Mouse (Mus musculus) G1E (cell line): ENCODE measurements around the gene Mymk. TPM values are rescaled to one million over a fixed set of nuclear protein-coding genes. Genes with fewer than 3 reads are reported as not detected.
A peak's percentile ranks its signal among the peaks of the same experiment; 100 is the strongest.

Source experiments
- ATAC-seq: 2 replicates; pipeline ENCODE4 v1.8.0; 2016; ENCODE audit warnings: mild to moderate bottlenecking; ENCODE audit not compliant: insufficient number of reproducible peaks, poor library complexity, low FRiP score, severe bottlenecking; ENCODE audit errors: extremely low read depth
- DNase-seq: peaks from one replicate; pipeline ENCODE4 v3.0.0; 2012; ENCODE audit warnings: low spot score
- H3K27me3 ChIP-seq: 2 replicates; pipeline ENCODE4 v1.6.1; 2012; ENCODE audit warnings: mild to moderate bottlenecking, low read length, inconsistent platforms; ENCODE audit not compliant: insufficient read depth
- H3K36me3 ChIP-seq: replicated peaks from 2 replicates; pipeline ENCODE3; 2012; ENCODE audit warnings: mild to moderate bottlenecking, inconsistent platforms
- H3K4me1 ChIP-seq: 2 replicates; pipeline ENCODE4 v1.6.1; 2012; ENCODE audit warnings: low read depth, low read length, inconsistent platforms, mixed read lengths; ENCODE audit not compliant: insufficient read depth
- H3K4me3 ChIP-seq: 2 replicates; pipeline ENCODE4 v1.5.1; 2012; ENCODE audit warnings: low read depth, mild to moderate bottlenecking, inconsistent platforms, low read length, moderate library complexity, mixed read lengths
- H3K9me3 ChIP-seq: replicated peaks from 2 replicates; pipeline ENCODE4 v1.6.1; 2012; ENCODE audit warnings: inconsistent platforms
- CTCF ChIP-seq: IDR thresholded peaks from 2 replicates; pipeline ENCODE4 v1.5.1; 2012; ENCODE audit warnings: low read depth, low read length, inconsistent platforms, mixed read lengths
- GATA1 ChIP-seq: IDR thresholded peaks from 2 replicates; pipeline ENCODE4 v1.6.1; 2012; ENCODE audit warnings: borderline replicate concordance, low read length, inconsistent platforms, mixed read lengths
- GATA2 ChIP-seq: IDR thresholded peaks from 2 replicates; pipeline ENCODE4 v1.6.1; 2012; ENCODE audit warnings: low read depth, low read length, inconsistent platforms, borderline replicate concordance
- POLR2AphosphoS5 ChIP-seq: IDR thresholded peaks from 2 replicates; pipeline ENCODE4 v1.6.1; 2012; ENCODE audit warnings: low read depth, low read length, inconsistent platforms; ENCODE audit not compliant: insufficient replicate concordance
- TAL1 ChIP-seq: conservative IDR thresholded peaks from 2 replicates; pipeline ENCODE4 v1.6.1; 2012; ENCODE audit warnings: low read depth, low read length, inconsistent platforms, mixed read lengths
- polyA plus RNA-seq: library from polyadenylated mRNA; stranded (reverse); fragments of >175 nt; gene quantifications from 2 replicates; pipeline ENCODE4 v1.2.3, GENCODE M21; 2012
- total RNA-seq, 2 experiments: library from RNA; stranded (forward) in 1 of 2; stranded (reverse) in 1 of 2; fragments of 200-1000 nt in 1 of 2; fragments of >200 nt in 1 of 2; fragmentation: Nextera tagmentation in 1 of 2; gene quantifications; 2 replicates each; pipeline ENCODE4 v1.2.3; 2014 to 2017

Gene Mymk
- total and polyA plus RNA-seq, 3 experiments, result 0.27 TPM; not detected in 2

GRCm38 (mm10) chr2:27036003-27036402, 36.0 kb downstream of the Mymk start:
- H3K9me3 ChIP-seq, result no peaks in the 10 kb centered on the region
- H3K4me3 ChIP-seq, result no peak overlapping the region
- DNase-seq (no peak), ATAC-seq (no peak)
- H3K36me3 ChIP-seq, result no peaks in the 10 kb centered on the region
- TF ChIP-seq TAL1 (no peak), GATA1 (no peak), CTCF (no peak)
- peaks cover 20% of the 10 kb centered on the region for H3K27me3 ChIP-seq
- H3K4me1 ChIP-seq, result peaks cover 7% of the 10 kb centered on the region; the same call in 1 of the 2 replicates

DNA sequence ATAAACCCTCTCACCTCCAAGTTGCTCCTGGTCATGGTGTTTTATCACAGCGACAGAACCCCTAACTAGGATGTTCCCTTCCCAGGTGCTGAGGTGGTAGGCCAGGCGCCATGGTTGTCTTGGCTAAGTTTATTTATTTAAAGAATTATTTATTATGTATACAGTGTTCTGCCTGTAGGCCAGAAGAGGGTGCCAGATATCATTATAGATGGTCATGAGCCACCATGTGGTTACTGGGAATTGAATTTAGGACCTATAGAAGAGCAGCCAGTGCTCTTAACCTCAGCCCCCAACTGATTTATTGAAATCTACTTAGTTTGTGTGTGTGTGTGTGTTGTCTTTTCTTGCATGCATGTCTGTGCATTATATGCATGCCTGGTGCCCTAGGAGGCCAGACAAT, 39.6 kb downstream of the Mymk start:
- Histone ChIP-seq H3K9me3 (no peaks in the 10 kb centered on the region), H3K4me1 (peaks cover 9% of the 10 kb centered on the region), H3K27me3 (peaks cover 33% of the 10 kb centered on the region), H3K4me3 (no peak overlapping the region), H3K36me3 (no peaks in the 10 kb centered on the region)
- no peak for ATAC-seq
- TF ChIP-seq GATA1, result no peak
- TF ChIP-seq CTCF, result no peak
- no peak for TF ChIP-seq GATA2
- TF ChIP-seq POLR2AphosphoS5, result no peak
- TF ChIP-seq TAL1, result no peak
- no peak for DNase-seq

DNA sequence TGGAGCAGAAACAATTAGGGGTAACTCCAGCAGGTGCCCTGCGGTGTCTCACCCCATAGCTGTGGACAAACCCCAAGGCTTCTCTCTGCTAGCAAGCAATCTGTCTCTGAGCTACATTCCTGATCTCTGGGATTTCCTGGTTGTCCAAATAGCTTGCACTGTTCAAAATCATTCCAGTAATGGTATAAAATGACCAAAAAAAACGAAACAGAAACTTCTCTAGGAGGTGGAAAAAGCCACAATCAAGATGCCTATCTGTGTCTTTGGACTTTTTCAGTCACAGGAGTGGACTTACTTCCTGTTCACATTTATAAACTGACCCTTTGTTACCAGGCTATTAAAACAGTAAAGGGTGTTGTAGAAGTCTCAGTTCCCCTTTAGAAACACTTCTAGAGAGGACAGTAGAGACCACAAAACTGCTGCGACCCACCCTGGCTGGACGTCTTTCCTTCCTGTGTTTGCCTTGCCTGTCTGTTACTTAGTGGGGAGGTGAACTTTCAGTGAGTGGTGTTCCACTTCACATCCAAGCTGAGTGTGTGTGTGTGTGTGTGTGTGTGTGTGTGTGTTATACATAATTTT, 43.5 kb downstream of the Mymk start:
- Histone ChIP-seq H3K27me3 (peaks cover 58% of the 10 kb centered on the region), H3K4me1 (peaks cover 12% of the 10 kb centered on the region), H3K36me3 (no peaks in the 10 kb centered on the region), H3K4me3 (no peak overlapping the region), H3K9me3 (no peaks in the 10 kb centered on the region)
- TF ChIP-seq GATA1, result no peak
- TF ChIP-seq TAL1, result no peak
- TF ChIP-seq GATA2, result no peak
- no peak for TF ChIP-seq POLR2AphosphoS5
- TF ChIP-seq CTCF, result no peak
- ATAC-seq (no peak), DNase-seq (no peak)

DNA sequence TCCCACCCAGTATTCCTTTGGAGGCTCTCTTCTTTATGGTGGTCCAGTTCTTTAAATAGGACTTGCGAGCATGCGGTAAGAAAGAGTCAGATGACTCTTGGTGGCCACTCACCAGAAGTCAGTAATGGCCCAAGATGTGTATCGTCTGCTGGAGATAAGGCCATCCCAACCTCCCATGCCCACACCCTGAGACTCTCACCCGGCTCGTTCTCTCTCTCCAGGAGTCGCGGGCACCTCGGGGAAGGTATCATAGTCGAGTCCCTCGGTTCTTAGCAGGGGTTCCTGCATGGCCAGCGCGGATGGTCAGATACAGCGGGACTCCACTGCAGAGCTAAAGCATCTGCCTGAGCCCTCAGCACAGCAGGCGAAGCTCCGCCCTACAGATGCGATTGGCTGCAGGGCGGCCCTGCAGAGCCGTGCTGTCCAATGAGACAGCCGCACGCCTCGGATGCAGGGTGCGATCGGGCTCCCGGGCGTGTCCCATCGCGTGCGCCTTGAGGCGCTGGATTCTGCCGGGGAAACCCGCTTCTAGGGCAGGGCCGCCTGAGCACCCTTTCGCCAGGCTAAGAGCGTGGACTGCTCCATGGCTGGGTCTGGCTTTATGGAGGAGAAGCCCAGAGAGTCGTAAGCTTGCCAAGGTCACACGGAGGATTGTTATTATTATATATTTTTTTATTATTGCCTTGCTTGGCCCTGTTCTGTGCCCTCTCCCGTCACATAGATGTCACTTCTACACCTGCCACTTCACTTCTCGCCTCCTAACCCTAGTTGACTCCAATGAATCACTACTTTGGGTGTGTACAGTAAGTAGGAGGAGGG, 44.2 kb downstream of the Mymk start, which contains the start of gene Slc2a6:
Gene Slc2a6 (minus strand): TSS at position 381 of the 819 bp plus-strand sequence.
- H3K36me3 ChIP-seq, result no peaks in the 10 kb centered on the region
- peak; percentile 49 for DNase-seq
- ATAC-seq, result peak; percentile 54; the same call in 1 of the 2 replicates
- H3K4me3 ChIP-seq, result peak within 1 kb of the TSS; percentile 22; the same call in 1 of the 2 replicates
- H3K9me3 ChIP-seq, result no peaks in the 10 kb centered on the region
- H3K27me3 ChIP-seq, result peaks cover 60% of the 10 kb centered on the region
- TF ChIP-seq TAL1, result no peak
- peaks cover 12% of the 10 kb centered on the region for H3K4me1 ChIP-seq

- DNase-seq (no peak), ATAC-seq (no peak)
- Histone ChIP-seq H3K36me3 (no peaks in the 10 kb centered on the region), H3K9me3 (no peaks in the 10 kb centered on the region), H3K4me1 (peaks cover 12% of the 10 kb centered on the region), H3K27me3 (peaks cover 60% of the 10 kb centered on the region), H3K4me3 (no peak overlapping the region)
- TF ChIP-seq GATA2 (no peak), CTCF (no peak)
Measured at GRCm38 (mm10) chr2:27026857-27027617, 44.9 kb downstream of the Mymk start.

- no peak for TF ChIP-seq CTCF
- TF ChIP-seq POLR2AphosphoS5, result no peak
- TF ChIP-seq GATA2, result no peak
- no peak for TF ChIP-seq GATA1
- ATAC-seq, result no peak
- no peaks in the 10 kb centered on the region for H3K9me3 ChIP-seq
- peaks cover 60% of the 10 kb centered on the region for H3K27me3 ChIP-seq
- H3K4me3 ChIP-seq, result no peak overlapping the region
- DNase-seq, result no peak
- H3K4me1 ChIP-seq, result peaks cover 12% of the 10 kb centered on the region
- H3K36me3 ChIP-seq, result no peaks in the 10 kb centered on the region
Measured at GRCm38 (mm10) chr2:27026332-27026731, 45.6 kb downstream of the Mymk start.
